Mouse (Mus musculus) midbrain, embryonic 12.5 days (tissue): ENCODE results near the gene Myof. TPM values are rescaled to one million over a fixed set of nuclear protein-coding genes. Genes with fewer than 3 reads are reported as not detected.
A peak's percentile ranks its signal among the peaks of the same experiment; 100 is the strongest.

Experiments used
- ATAC-seq: fragments of 200-750 bp; cut with Nextera tagmentation; 2 replicates; pipeline ENCODE4 v1.8.0; 2017; ENCODE audit warnings: low read depth, moderate TSS enrichment, moderate library complexity; ENCODE audit not compliant: low FRiP score
- H3K27ac ChIP-seq: fragments of 300-500 bp; sonication (generic); replicated peaks from 2 replicates; pipeline ENCODE4 v1.5.1; 2016; ENCODE audit warnings: mild to moderate bottlenecking
- H3K27me3 ChIP-seq: fragments of 300-500 bp; sonication (generic); 2 replicates; pipeline ENCODE4 v1.6.1; 2016; ENCODE audit warnings: mild to moderate bottlenecking
- H3K36me3 ChIP-seq: fragments of 300-500 bp; sonication (generic); 2 replicates; pipeline ENCODE4 v1.6.1; 2016
- H3K4me1 ChIP-seq: fragments of 300-500 bp; sonication (generic); 2 replicates; pipeline ENCODE4 v1.6.1; 2016
- H3K4me2 ChIP-seq: fragments of 300-500 bp; sonication (generic); replicated peaks from 2 replicates; pipeline ENCODE4 v1.6.1; 2016; ENCODE audit warnings: mild to moderate bottlenecking, moderate library complexity
- H3K4me3 ChIP-seq: fragments of 300-500 bp; sonication (generic); 2 replicates; pipeline ENCODE4 v1.5.1; 2016; ENCODE audit warnings: mild to moderate bottlenecking
- H3K9ac ChIP-seq: fragments of 300-500 bp; sonication (generic); replicated peaks from 2 replicates; pipeline ENCODE4 v1.6.1; 2016; ENCODE audit warnings: mild to moderate bottlenecking, moderate library complexity
- H3K9me3 ChIP-seq: fragments of 300-500 bp; sonication (generic); 2 replicates; pipeline ENCODE4 v1.6.1; 2016; ENCODE audit warnings: mild to moderate bottlenecking
- WGBS: fragments of 180-500 bp; shearing (Covaris S2); methylation state at CpG from one replicate; pipeline ENCODE4 v1.1.7; 2016; 5-methylcytosine and 5-hydroxymethylcytosine counted together
- polyA plus RNA-seq: library from polyadenylated mRNA; unstranded; fragments of >200 nt; fragmentation: Nextera tagmentation; extraction: Ambion mirVana; gene quantifications from 2 replicates; pipeline ENCODE4 v1.2.1, GENCODE M21; 2016

The Myof gene
- polyA plus RNA-seq, 1 experiment from 2014 or later, result 5.5 TPM

DNA sequence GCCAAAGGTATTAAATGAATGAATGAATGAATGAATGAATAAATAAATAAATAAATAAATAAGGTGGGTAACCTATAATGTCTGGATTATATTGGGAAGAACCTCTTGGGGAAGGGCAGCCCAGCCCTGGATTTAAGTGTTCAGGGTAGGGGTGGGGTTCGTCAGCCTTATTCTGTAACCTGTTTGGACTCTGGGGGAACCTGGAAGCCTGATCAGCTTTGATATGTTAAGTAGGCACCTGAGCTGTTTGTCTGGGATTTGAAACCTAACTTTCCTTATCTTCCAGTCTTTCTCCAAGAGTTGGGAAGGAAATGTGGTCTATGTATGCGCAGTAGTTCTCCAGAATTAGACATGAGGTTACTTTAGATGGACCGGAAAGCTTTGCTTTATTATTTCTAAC, 19.8 kb upstream of the Myof start:
- H3K9ac ChIP-seq, result no peak overlapping the region
- ATAC-seq, result no peak
- no peak overlapping the region for H3K27ac ChIP-seq
- H3K4me1 ChIP-seq, result no peaks in the 10 kb centered on the region
- no peaks in the 10 kb centered on the region for H3K9me3 ChIP-seq
- H3K4me2 ChIP-seq, result no peak overlapping the region
- 79% methylated on average over 3 of the region's 3 CpGs for WGBS
- H3K27me3 ChIP-seq, result no peaks in the 10 kb centered on the region
- H3K36me3 ChIP-seq, result peaks cover 55% of the 10 kb centered on the region
- H3K4me3 ChIP-seq, result no peak overlapping the region

GRCm38 (mm10) chr19:38056931-38057330, 13.6 kb upstream of the Myof start:
- 88% methylated on average over 8 of the region's 8 CpGs for WGBS
- Histone ChIP-seq H3K27me3 (no peaks in the 10 kb centered on the region), H3K27ac (no peak overlapping the region), H3K36me3 (peaks cover 36% of the 10 kb centered on the region), H3K9me3 (no peaks in the 10 kb centered on the region), H3K4me2 (0 out of 2 replicates have a peak overlapping the region, but pooled peaks have one; percentile 76), H3K4me1 (peaks cover 12% of the 10 kb centered on the region), H3K9ac (no peak overlapping the region), H3K4me3 (no peak overlapping the region)
- no peak for ATAC-seq

GRCm38 (mm10) chr19:38056276-38056675, 12.9 kb upstream of the Myof start:
- Histone ChIP-seq H3K4me3 (peak overlapping the region; percentile 76), H3K27ac (no peak overlapping the region), H3K27me3 (no peaks in the 10 kb centered on the region), H3K9ac (peak overlapping the region; percentile 64; the same call in 1 of the 2 replicates), H3K4me1 (peaks cover 12% of the 10 kb centered on the region), H3K36me3 (peaks cover 32% of the 10 kb centered on the region), H3K9me3 (no peaks in the 10 kb centered on the region), H3K4me2 (peak overlapping the region; percentile 76)
- ATAC-seq, result no peak
- 53% methylated on average over 3 of the region's 3 CpGs for WGBS

DNA sequence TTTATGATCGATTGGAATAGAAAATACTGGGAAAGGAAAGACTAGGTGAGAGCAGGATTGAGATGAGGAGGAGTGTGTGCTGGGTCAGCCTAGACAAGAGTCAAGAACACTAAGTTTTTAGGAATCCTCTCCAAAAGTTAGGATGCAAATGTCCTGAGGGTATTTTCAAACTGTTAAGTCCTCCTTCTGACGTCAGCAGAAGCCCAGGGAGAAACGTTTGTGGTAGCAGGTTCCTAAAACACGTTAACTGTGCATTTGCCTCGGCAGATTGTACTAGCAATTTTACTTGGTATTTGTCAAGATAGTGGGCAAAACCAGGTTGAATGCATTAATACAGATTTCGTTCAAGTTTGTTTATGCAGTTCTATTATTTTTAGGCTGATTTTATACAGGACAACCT, 12.4 kb upstream of the Myof start:
- no peaks in the 10 kb centered on the region for H3K9me3 ChIP-seq
- peak overlapping the region; percentile 64 for H3K9ac ChIP-seq
- ATAC-seq, result no peak
- peak overlapping the region; percentile 76 for H3K4me3 ChIP-seq
- no peaks in the 10 kb centered on the region for H3K27me3 ChIP-seq
- H3K36me3 ChIP-seq, result peaks cover 27% of the 10 kb centered on the region
- H3K27ac ChIP-seq, result no peak overlapping the region
- H3K4me1 ChIP-seq, result peaks cover 12% of the 10 kb centered on the region
- WGBS, result 22% methylated on average over 6 of the region's 6 CpGs
- H3K4me2 ChIP-seq, result peak overlapping the region; percentile 76

GRCm38 (mm10) chr19:38054720-38055192, 11.4 kb upstream of the Myof start, which contains the start of gene Cep55:
Gene Cep55 (plus strand): TSS chr19:38055011.
- peak within 1 kb of the TSS; percentile 76 for H3K4me3 ChIP-seq
- H3K9me3 ChIP-seq, result no peaks in the 10 kb centered on the region
- peak; percentile 94 for ATAC-seq
- H3K36me3 ChIP-seq, result peaks cover 17% of the 10 kb centered on the region
- H3K27me3 ChIP-seq, result no peaks in the 10 kb centered on the region
- H3K4me2 ChIP-seq, result peak within 1 kb of the TSS; percentile 76
- peaks cover 12% of the 10 kb centered on the region for H3K4me1 ChIP-seq
- H3K27ac ChIP-seq, result peak within 1 kb of the TSS; percentile 39; the same call in 1 of the 2 replicates
- H3K9ac ChIP-seq, result peak within 1 kb of the TSS; percentile 64
- WGBS, result under 1% methylated on average over 36 of the region's 36 CpGs

DNA sequence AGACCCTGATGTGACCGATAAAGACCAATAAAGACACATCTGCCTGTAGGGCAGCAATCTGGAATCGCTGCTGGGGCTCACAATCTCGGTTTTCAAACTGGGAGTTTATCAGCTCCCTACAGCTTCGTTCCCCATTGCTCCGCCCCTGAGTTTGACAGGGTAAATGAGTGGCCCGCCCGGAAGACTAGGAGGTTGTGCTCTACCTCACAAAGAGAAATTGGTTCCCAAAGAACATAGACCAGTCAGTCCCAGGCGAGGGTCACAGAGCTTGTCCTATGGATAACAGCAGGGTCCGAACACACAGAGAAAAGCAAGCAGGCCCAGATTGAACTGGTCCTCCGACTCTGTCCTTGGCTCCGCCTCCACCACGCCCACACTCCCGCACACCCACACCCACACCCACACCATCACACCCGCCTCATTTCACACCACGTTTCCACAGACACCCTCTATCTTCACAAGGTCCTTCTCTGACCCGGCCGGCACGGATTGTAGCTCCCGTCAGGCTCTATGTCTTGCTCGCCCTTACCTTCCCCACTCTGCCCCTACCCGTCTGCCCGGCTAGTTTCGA, 10.9 kb upstream of the Myof start:
- Histone ChIP-seq H3K9ac (peak overlapping the region; percentile 50), H3K27ac (peak overlapping the region; percentile 39; the same call in 1 of the 2 replicates), H3K4me3 (peak overlapping the region; percentile 76), H3K27me3 (no peaks in the 10 kb centered on the region), H3K36me3 (peaks cover 12% of the 10 kb centered on the region), H3K4me2 (peak overlapping the region; percentile 76), H3K4me1 (peaks cover 12% of the 10 kb centered on the region), H3K9me3 (no peaks in the 10 kb centered on the region)
- no peak for ATAC-seq
- under 1% methylated on average over 23 of the region's 23 CpGs for WGBS

DNA sequence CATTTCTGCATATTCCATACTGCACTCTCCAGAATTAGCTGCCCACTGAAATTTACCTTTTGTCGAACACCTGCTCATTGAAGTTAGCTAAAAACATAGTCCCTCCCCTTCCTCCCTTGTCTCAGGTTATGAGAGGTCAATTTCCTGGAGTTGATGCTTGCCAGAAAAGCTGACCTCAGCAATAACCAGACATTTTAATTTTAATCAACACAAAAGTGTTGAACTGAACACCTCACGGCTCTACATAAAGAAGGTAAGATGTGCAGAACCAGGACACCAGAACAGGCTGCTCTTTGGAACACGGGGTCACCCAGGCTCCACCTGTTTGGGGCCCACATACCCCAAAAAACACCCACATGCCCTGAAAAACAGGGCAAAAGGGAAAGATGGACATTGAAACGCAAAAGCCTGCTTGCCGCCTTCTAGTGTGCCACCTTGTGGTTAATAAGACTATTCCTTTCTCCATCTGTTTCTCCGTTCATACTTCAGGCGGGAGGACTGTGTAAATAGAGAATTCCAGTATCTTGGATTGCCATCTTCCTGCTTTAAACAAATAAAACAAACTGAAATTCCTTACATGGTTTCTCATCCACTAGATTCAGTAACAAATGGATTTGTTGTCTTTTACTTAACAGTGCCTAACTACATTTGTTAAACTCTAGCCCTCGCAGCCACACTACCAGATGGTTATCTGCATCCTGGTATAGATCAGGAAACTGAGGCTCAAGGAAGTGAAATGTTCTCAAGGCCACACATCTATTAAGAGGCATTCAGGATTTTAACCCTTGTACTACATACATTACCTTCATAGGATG, 10.1 kb upstream of the Myof start:
- Histone ChIP-seq H3K27ac (no peak overlapping the region), H3K4me2 (peak overlapping the region; percentile 76), H3K9ac (no peak overlapping the region; the same call in 1 of the 2 replicates), H3K27me3 (no peaks in the 10 kb centered on the region), H3K4me3 (peak overlapping the region; percentile 76; the same call in 1 of the 2 replicates), H3K36me3 (peaks cover 8% of the 10 kb centered on the region; the same call in 1 of the 2 replicates), H3K9me3 (no peaks in the 10 kb centered on the region), H3K4me1 (peaks cover 12% of the 10 kb centered on the region)
- no peak for ATAC-seq
- WGBS, result 35% methylated on average over 8 of the region's 8 CpGs

DNA sequence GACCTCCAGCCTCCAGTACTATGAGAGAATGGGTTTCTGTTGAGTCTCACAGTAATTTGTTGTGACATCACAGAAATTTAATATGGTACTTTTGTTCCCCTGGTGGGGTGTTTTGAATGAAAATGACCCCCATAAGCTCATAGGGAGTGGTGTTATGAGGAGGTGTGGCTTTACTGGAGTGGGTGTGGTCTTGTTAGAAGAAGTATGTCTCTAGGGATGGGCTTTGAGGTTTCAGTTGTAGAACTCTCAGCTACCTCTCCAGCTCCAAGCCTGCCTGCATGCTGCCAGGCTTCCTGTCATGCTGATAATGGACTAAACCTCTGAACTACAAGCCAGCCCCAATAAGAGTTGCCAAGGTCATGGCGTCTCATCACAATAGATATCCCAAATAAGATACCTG, 6.3 kb upstream of the Myof start:
- ATAC-seq, result no peak
- Histone ChIP-seq H3K4me1 (no peaks in the 10 kb centered on the region), H3K9ac (no peak overlapping the region), H3K4me2 (no peak overlapping the region), H3K9me3 (no peaks in the 10 kb centered on the region), H3K27me3 (peaks cover 8% of the 10 kb centered on the region; the same call in 1 of the 2 replicates), H3K36me3 (no peaks in the 10 kb centered on the region), H3K27ac (no peak overlapping the region), H3K4me3 (no peak overlapping the region)
- 85% methylated on average over 1 of the region's 1 CpGs for WGBS

GRCm38 (mm10) chr19:38045198-38045597, 1.8 kb upstream of the Myof start:
- peaks cover 41% of the 10 kb centered on the region for H3K27me3 ChIP-seq

GRCm38 (mm10) chr19:38042261-38042722, 1.1 kb downstream of the Myof start:
- Histone ChIP-seq H3K4me2 (no peak overlapping the region), H3K27ac (no peak overlapping the region), H3K27me3 (peaks cover 43% of the 10 kb centered on the region), H3K9me3 (no peaks in the 10 kb centered on the region), H3K9ac (no peak overlapping the region), H3K4me3 (no peak overlapping the region), H3K4me1 (peaks cover 13% of the 10 kb centered on the region; the same call in 1 of the 2 replicates), H3K36me3 (no peaks in the 10 kb centered on the region)
- 50% methylated on average over 5 of the region's 5 CpGs for WGBS
- ATAC-seq, result no peak

More at GRCm38 (mm10) chr19:38045198-38045597, 1.8 kb upstream of the Myof start:
- no peak overlapping the region for H3K27ac ChIP-seq
- H3K4me2 ChIP-seq, result no peak overlapping the region
- no peaks in the 10 kb centered on the region for H3K9me3 ChIP-seq
- WGBS, result 92% methylated on average over 3 of the region's 3 CpGs
- H3K9ac ChIP-seq, result no peak overlapping the region
- ATAC-seq, result no peak
- H3K4me3 ChIP-seq, result no peak overlapping the region
- peaks cover 13% of the 10 kb centered on the region; the same call in 1 of the 2 replicates for H3K4me1 ChIP-seq
- H3K36me3 ChIP-seq, result no peaks in the 10 kb centered on the region

GRCm38 (mm10) chr19:38038267-38038666, 5.1 kb downstream of the Myof start:
- Histone ChIP-seq H3K27me3 (peaks cover 32% of the 10 kb centered on the region), H3K4me3 (no peak overlapping the region), H3K36me3 (no peaks in the 10 kb centered on the region), H3K4me2 (no peak overlapping the region), H3K27ac (no peak overlapping the region), H3K4me1 (peaks cover 11% of the 10 kb centered on the region; the same call in 1 of the 2 replicates), H3K9ac (no peak overlapping the region), H3K9me3 (no peaks in the 10 kb centered on the region)
- no peak for ATAC-seq
- 90% methylated on average over 2 of the region's 2 CpGs for WGBS

DNA sequence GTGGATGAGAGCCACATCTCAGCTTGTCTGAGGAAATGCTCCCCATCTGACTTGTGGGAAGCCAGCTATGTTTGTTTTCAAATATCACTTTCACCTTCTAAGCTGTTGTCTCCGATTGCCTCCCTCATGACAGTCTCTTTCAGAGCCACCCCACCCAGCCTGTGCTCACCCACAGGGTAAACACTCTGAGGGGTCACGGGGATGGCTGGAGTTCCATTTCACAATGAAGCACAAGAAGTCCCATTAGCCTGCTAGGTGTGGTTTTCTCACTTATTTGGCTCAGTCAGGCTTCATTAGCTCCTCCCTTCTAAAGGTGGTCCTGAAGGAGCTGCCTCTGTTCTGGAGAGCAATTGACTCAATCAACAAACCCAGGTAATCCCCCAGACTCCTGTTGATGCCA, 7.6 kb downstream of the Myof start:
- Histone ChIP-seq H3K27ac (no peak overlapping the region), H3K27me3 (peaks cover 20% of the 10 kb centered on the region; the same call in 1 of the 2 replicates), H3K36me3 (no peaks in the 10 kb centered on the region), H3K4me2 (no peak overlapping the region), H3K4me3 (no peak overlapping the region), H3K9ac (no peak overlapping the region), H3K9me3 (no peaks in the 10 kb centered on the region), H3K4me1 (no peaks in the 10 kb centered on the region)
- WGBS, result 82% methylated on average over 2 of the region's 2 CpGs
- ATAC-seq, result no peak
